Mouse (Mus musculus): ENCODE measurements around the gene Itgb3bp. TPM values are rescaled to one million over a fixed set of nuclear protein-coding genes. Genes with fewer than 3 reads are reported as not detected.

Gene Itgb3bp
- polyA plus RNA-seq, 1 experiment from 2014 or later: 37.8 TPM

- Histone ChIP-seq H3K4me1 (peaks cover 7% of the 10 kb centered on the region; the same call in 1 of the 2 replicates), H3K4me3 (replicated peaks) (no peak overlapping the region), H3K36me3 (no peaks in the 10 kb centered on the region), H3K27me3 (no peaks in the 10 kb centered on the region), H3K9me3 (replicated peaks) (no peaks in the 10 kb centered on the region), H3K9ac (no peak overlapping the region), H3K4me2 (no peak overlapping the region), H3K27ac (no peak overlapping the region)
- 0 out of 2 replicates have a peak, but pooled peaks have one; percentile 29 for ATAC-seq (replicated peaks; ENCODE audit: low FRiP score)
- 88% methylated on average over 2 of the region's 2 CpGs for WGBS
Observed at GRCm38 (mm10) chr4:99953904-99954303, 24.3 kb upstream of the Itgb3bp start.

- no peak overlapping the region for H3K4me2 ChIP-seq
- H3K4me3 ChIP-seq (replicated peaks): no peak overlapping the region
- no peak overlapping the region for H3K27ac ChIP-seq
- no peaks in the 10 kb centered on the region for H3K9me3 ChIP-seq (replicated peaks)
- ATAC-seq (replicated peaks; ENCODE audit: low FRiP score): no peak
- H3K27me3 ChIP-seq: no peaks in the 10 kb centered on the region
- no peaks in the 10 kb centered on the region for H3K36me3 ChIP-seq
- 94% methylated on average over 1 of the region's 1 CpGs for WGBS
- H3K4me1 ChIP-seq: no peaks in the 10 kb centered on the region
- no peak overlapping the region for H3K9ac ChIP-seq
Observed at GRCm38 (mm10) chr4:99947896-99948295, 18.3 kb upstream of the Itgb3bp start.

- Histone ChIP-seq H3K36me3 (no peaks in the 10 kb centered on the region), H3K27ac (no peak overlapping the region), H3K9me3 (replicated peaks) (no peaks in the 10 kb centered on the region), H3K4me3 (replicated peaks) (no peak overlapping the region), H3K27me3 (no peaks in the 10 kb centered on the region), H3K4me1 (no peaks in the 10 kb centered on the region), H3K4me2 (no peak overlapping the region), H3K9ac (no peak overlapping the region)
- 55% methylated on average over 1 of the region's 1 CpGs for WGBS
- no peak for ATAC-seq (replicated peaks; ENCODE audit: low FRiP score)
Observed at GRCm38 (mm10) chr4:99947192-99947591, 17.6 kb upstream of the Itgb3bp start.

- WGBS: 81% methylated on average over 2 of the region's 2 CpGs
- no peaks in the 10 kb centered on the region for H3K4me1 ChIP-seq
Observed at GRCm38 (mm10) chr4:99946516-99946915, 16.9 kb upstream of the Itgb3bp start.

GRCm38 (mm10) chr4:99945011-99945410 is 15.4 kb upstream of the Itgb3bp start:
- no peak for ATAC-seq (replicated peaks; ENCODE audit: low FRiP score)
- no peak overlapping the region for H3K4me3 ChIP-seq (replicated peaks)
- H3K27ac ChIP-seq: no peak overlapping the region
- WGBS: 90% methylated on average over 7 of the region's 7 CpGs
- no peaks in the 10 kb centered on the region for H3K36me3 ChIP-seq
- H3K9ac ChIP-seq: no peak overlapping the region
- no peaks in the 10 kb centered on the region for H3K9me3 ChIP-seq (replicated peaks)
- H3K4me1 ChIP-seq: no peaks in the 10 kb centered on the region
- no peaks in the 10 kb centered on the region for H3K27me3 ChIP-seq
- no peak overlapping the region for H3K4me2 ChIP-seq

More at GRCm38 (mm10) chr4:99946516-99946915, 16.9 kb upstream of the Itgb3bp start:
- no peak overlapping the region for H3K9ac ChIP-seq
- no peaks in the 10 kb centered on the region for H3K27me3 ChIP-seq
- 0 out of 2 replicates have a peak, but pooled peaks have one; percentile 25 for ATAC-seq (replicated peaks; ENCODE audit: low FRiP score)
- no peak overlapping the region for H3K4me2 ChIP-seq
- no peaks in the 10 kb centered on the region for H3K36me3 ChIP-seq
- H3K4me3 ChIP-seq (replicated peaks): no peak overlapping the region
- H3K9me3 ChIP-seq (replicated peaks): no peaks in the 10 kb centered on the region
- no peak overlapping the region for H3K27ac ChIP-seq

- no peak overlapping the region for H3K4me3 ChIP-seq (replicated peaks)
- ATAC-seq (replicated peaks; ENCODE audit: low FRiP score): no peak
- H3K27ac ChIP-seq: no peak overlapping the region
- 76% methylated on average over 2 of the region's 2 CpGs for WGBS
- H3K36me3 ChIP-seq: no peaks in the 10 kb centered on the region
- no peaks in the 10 kb centered on the region for H3K4me1 ChIP-seq
- H3K4me2 ChIP-seq: no peak overlapping the region
- no peak overlapping the region for H3K9ac ChIP-seq
- H3K9me3 ChIP-seq (replicated peaks): no peaks in the 10 kb centered on the region
- H3K27me3 ChIP-seq: no peaks in the 10 kb centered on the region
Observed at GRCm38 (mm10) chr4:99944606-99945005, 15.0 kb upstream of the Itgb3bp start.

- no peak for ATAC-seq (replicated peaks; ENCODE audit: low FRiP score)
- WGBS: 71% methylated on average over 10 of the region's 10 CpGs
- no peaks in the 10 kb centered on the region for H3K4me1 ChIP-seq
- no peaks in the 10 kb centered on the region for H3K27me3 ChIP-seq
- H3K27ac ChIP-seq: no peak overlapping the region
- H3K4me3 ChIP-seq (replicated peaks): no peak overlapping the region
- H3K9ac ChIP-seq: no peak overlapping the region
- H3K9me3 ChIP-seq (replicated peaks): no peaks in the 10 kb centered on the region
- H3K4me2 ChIP-seq: no peak overlapping the region
- no peaks in the 10 kb centered on the region for H3K36me3 ChIP-seq
Observed at GRCm38 (mm10) chr4:99941655-99942414, 12.2 kb upstream of the Itgb3bp start.

GRCm38 (mm10) chr4:99939711-99940505 is 10.3 kb upstream of the Itgb3bp start:
- H3K27ac ChIP-seq: no peak overlapping the region
- no peak overlapping the region for H3K4me3 ChIP-seq (replicated peaks)
- H3K4me1 ChIP-seq: no peaks in the 10 kb centered on the region
- ATAC-seq (replicated peaks; ENCODE audit: low FRiP score): no peak
- no peak overlapping the region for H3K4me2 ChIP-seq
- no peaks in the 10 kb centered on the region for H3K36me3 ChIP-seq
- no peaks in the 10 kb centered on the region for H3K27me3 ChIP-seq
- 59% methylated on average over 16 of the region's 16 CpGs for WGBS
- no peak overlapping the region for H3K9ac ChIP-seq
- H3K9me3 ChIP-seq (replicated peaks): no peaks in the 10 kb centered on the region

- H3K4me2 ChIP-seq: no peak overlapping the region
- 91% methylated on average over 5 of the region's 5 CpGs for WGBS
- no peak overlapping the region for H3K9ac ChIP-seq
- H3K4me1 ChIP-seq: peaks cover 1% of the 10 kb centered on the region
- H3K4me3 ChIP-seq (replicated peaks): no peak overlapping the region
- H3K9me3 ChIP-seq (replicated peaks): no peaks in the 10 kb centered on the region
- no peaks in the 10 kb centered on the region for H3K36me3 ChIP-seq
- no peaks in the 10 kb centered on the region for H3K27me3 ChIP-seq
- ATAC-seq (replicated peaks; ENCODE audit: low FRiP score): no peak
- H3K27ac ChIP-seq: no peak overlapping the region
Observed at GRCm38 (mm10) chr4:99936278-99936677, 6.7 kb upstream of the Itgb3bp start.

GRCm38 (mm10) chr4:99934859-99935258 is 5.2 kb upstream of the Itgb3bp start:
- no peak overlapping the region for H3K4me3 ChIP-seq (replicated peaks)
- WGBS: 85% methylated on average over 7 of the region's 7 CpGs
- no peak for ATAC-seq (replicated peaks; ENCODE audit: low FRiP score)
- peaks cover 14% of the 10 kb centered on the region for H3K4me1 ChIP-seq
- no peaks in the 10 kb centered on the region for H3K36me3 ChIP-seq
- H3K9ac ChIP-seq: no peak overlapping the region
- no peak overlapping the region for H3K4me2 ChIP-seq
- no peak overlapping the region for H3K27ac ChIP-seq
- no peaks in the 10 kb centered on the region for H3K9me3 ChIP-seq (replicated peaks)
- no peaks in the 10 kb centered on the region for H3K27me3 ChIP-seq

GRCm38 (mm10) chr4:99931807-99932206 is 2.2 kb upstream of the Itgb3bp start:
- Histone ChIP-seq H3K36me3 (no peaks in the 10 kb centered on the region), H3K4me2 (no peak overlapping the region), H3K27me3 (no peaks in the 10 kb centered on the region), H3K4me1 (peaks cover 14% of the 10 kb centered on the region), H3K9me3 (replicated peaks) (no peaks in the 10 kb centered on the region), H3K4me3 (replicated peaks) (no peak overlapping the region), H3K9ac (no peak overlapping the region), H3K27ac (no peak overlapping the region)
- ATAC-seq (replicated peaks; ENCODE audit: low FRiP score): no peak
- WGBS: 92% methylated on average over 4 of the region's 4 CpGs

- no peaks in the 10 kb centered on the region for H3K27me3 ChIP-seq
- no peaks in the 10 kb centered on the region for H3K36me3 ChIP-seq
- no peak overlapping the region for H3K9ac ChIP-seq
- peaks cover 14% of the 10 kb centered on the region for H3K4me1 ChIP-seq
- ATAC-seq (replicated peaks; ENCODE audit: low FRiP score): no peak
- peak overlapping the region; percentile 70; the same call in 1 of the 2 replicates for H3K4me3 ChIP-seq (replicated peaks)
- peak overlapping the region; percentile 94 for H3K4me2 ChIP-seq
- 67% methylated on average over 11 of the region's 11 CpGs for WGBS
- H3K27ac ChIP-seq: no peak overlapping the region
- H3K9me3 ChIP-seq (replicated peaks): no peaks in the 10 kb centered on the region
Observed at GRCm38 (mm10) chr4:99931240-99931580, 1.6 kb upstream of the Itgb3bp start.
